Mouse (Mus musculus) yolk sac, embryonic 10.5 days (tissue): ENCODE data around the gene Maff.

Experiments
- DNase-seq: peaks from one replicate; pipeline ENCODE4 v3.0.0-alpha.2; 2017; ENCODE audit warnings: low spot score

The Maff gene

DNA sequence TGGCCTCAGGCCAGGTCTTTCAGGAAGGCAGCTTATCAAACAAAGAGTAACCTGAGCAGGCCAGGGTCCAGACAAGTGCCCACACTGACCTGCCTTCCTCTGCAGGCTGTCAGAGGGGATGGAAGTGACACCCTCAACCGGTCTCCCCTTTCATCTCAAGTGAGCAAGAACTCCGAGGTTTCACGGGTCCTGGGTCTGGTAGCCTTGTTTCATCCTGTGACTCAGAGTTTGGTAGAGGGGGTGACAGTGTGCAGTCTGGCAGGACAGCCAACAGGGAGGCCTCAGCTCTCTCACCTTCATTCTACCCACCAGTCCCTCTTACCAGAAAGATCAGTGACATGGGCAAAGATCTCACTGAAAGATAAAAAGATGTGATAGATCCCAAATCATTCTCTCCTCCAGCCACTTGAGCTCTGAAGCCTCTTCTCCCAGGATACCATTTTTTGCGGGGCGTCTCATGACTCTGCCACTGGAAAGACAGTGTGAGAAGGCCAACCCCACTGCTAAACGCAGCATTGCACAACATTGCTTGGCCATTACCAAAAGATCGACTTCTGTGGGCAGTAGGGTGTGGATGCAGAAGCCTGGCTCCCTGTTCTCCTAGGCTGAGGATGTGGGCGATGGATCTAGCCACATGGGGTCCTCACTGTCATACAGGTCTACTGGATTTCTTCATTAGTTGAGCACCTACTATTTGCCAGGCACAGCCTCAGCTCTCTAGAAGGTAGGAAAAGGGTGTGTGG, at the start of gene Maff:
TSS of gene Maff (plus strand) at position 571 of the 743 bp plus-strand sequence.
- peak; percentile 77 for DNase-seq

- DNase-seq, result no peak
Observed at GRCm38 (mm10) chr15:79298553-79298952, 47.9 kb upstream of the Maff start.

- no peak for DNase-seq
Observed at GRCm38 (mm10) chr15:79299563-79300155, 46.8 kb upstream of the Maff start.

DNA sequence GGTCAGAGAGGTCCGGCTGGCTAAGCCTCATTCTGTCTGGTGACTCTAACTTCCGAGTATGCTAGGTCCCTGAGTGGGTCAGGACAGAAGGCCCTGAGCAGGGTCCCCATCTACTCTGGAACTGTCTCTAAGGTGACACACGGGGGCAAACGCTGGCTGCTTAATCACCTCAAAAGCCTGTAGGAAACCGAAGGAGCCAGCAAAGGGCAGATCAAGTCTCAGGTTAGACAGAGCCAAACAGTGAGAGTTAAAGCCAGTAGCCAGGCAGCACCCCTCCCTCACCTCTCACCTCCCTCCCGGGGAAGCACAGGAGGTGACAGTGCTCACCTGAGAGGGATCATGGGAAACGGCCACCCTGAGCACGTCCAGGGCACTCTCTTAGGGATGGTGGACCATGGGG, 42.7 kb upstream of the Maff start:
- no peak for DNase-seq

DNA sequence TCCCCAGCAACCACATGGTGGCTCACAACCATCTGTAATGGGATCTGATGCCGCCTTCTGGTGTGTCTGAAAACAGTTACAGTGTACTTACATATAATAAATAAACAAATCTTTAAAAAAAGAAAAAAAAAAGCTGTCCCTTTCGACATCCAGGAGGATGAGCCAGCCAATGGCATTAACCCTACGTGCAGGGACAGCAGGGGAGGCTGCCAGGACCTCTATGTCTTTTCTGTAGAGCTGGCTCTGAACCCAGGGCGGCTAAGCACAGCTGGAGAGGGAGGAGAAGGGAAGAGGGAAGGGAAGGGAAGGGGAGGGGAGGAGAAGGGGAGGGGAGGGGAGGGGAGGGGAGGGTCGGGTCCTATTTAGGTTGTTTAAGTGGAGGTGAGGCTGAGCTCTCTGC, 41.6 kb upstream of the Maff start:
- DNase-seq, result no peak

- DNase-seq, result no peak
Observed at GRCm38 (mm10) chr15:79306043-79306637, 40.3 kb upstream of the Maff start.

DNA sequence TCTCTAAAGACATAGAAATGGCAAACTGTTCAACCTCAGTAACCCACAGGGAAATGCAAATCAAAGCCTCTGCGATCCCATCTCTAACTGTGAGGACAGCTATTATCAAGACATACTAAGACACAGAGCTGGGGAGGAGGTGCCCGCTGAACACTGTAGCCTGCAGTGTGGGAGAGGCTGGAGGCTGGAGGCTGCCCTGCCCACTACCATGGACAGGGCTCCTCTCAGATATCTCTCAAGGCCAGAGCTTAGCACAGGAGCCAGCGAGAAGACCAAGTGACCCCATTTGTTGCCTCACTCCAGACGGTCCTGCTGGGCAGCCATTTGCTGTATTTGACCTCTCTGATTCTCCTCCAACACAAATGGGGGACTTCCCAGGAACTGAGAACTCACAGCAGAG, 38.6 kb upstream of the Maff start:
- DNase-seq, result no peak

DNA sequence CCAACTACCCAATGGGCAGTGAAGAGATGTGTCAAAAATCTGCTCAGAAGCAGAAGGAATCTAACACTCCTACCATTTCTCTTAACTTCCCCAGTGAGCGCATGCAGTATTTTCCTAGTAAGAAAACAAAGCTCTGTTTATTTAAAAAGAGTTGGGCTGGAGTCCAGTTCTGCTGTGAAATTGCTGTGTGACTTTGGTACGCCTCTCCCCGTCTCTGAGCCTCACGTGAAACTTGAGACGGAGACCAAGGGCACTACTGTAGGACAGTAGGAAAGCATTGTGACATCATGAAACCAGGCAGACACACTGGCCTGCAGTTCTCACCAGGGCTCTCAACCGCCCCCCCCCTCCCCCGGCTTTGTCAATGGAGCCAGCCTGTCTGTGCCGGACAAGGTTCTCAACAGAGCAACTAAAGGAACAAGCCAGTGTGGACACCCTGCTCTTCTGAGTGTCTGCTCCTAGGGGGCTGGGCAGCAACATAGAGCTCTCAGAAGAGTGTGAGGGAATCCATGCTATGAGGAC, 32.5 kb upstream of the Maff start:
- no peak for DNase-seq

GRCm38 (mm10) chr15:79321733-79322190, 24.7 kb upstream of the Maff start:
- peak; percentile 57 for DNase-seq

DNA sequence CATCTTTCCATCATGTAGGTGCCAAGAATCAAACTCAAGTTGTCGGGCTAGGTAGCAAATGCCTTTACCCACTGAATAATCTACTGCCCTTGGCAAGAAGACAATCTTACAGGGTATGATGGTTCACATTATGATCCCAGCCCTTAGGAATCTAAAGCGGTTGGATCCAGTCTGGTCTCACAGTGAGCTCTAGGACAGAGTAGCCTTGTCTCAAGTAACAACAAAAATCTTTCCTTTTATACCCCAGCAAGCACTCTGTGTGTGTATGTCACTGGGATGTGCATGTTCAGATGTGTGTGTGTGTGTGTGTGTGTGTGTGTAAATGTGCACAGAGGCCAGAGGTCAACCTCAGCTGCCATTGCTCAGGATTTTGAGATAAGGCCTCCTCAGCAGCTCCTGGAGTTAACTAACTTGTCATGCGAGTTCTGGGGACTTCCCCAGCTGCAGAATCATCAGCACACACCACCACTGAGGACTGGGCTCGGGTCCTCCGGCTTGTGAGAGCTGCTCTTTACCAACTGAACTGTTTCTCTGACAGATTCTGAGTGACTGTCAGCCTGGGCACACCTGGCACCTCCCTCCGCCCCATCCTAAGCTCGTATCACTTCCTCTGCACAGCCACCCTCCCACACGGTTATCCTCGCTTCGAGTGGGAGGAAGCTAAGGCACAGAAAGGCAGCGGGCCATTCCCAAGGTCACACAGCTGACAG, 24.0 kb upstream of the Maff start:
- DNase-seq, result peak; percentile 57

DNA sequence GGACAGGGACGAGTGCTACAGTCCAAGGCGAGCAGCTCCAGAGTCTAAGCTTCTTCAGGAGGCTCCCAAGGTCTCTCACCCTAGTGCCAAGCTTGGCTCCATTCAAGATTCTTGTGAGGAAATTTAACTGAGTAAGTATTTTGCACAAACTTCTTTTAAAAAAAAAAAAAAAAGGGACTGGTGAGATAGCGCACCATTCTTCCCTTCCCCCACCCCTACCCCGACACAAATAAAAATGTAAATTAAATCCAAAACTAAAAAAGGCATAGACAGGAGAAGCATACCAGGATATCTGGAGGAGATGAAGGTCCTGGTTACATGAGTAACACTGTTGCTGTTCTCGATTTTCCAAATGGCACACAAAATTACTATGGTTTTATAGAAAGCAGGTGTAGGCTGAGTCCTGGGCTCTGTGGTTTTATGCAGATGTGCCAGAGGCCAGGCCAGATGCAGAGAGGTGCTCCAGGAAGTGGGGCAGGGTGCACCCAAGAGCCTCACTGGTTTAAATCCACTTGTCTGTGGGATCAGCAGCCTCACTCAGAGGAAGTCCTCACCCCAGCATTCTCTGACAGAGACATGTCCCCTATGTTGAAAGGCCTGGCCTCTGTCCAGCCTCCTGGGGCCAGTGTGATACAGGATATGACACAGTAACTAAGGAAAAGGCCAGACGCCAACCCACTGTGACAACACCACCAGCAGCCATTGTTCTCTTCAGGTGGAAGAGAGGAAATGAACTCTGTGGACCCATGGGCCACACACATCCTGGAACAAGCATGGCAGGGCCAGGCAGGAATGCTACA, 23.2 kb upstream of the Maff start:
- DNase-seq, result no peak

- no peak for DNase-seq
Observed at GRCm38 (mm10) chr15:79323791-79324155, 22.6 kb upstream of the Maff start.

DNA sequence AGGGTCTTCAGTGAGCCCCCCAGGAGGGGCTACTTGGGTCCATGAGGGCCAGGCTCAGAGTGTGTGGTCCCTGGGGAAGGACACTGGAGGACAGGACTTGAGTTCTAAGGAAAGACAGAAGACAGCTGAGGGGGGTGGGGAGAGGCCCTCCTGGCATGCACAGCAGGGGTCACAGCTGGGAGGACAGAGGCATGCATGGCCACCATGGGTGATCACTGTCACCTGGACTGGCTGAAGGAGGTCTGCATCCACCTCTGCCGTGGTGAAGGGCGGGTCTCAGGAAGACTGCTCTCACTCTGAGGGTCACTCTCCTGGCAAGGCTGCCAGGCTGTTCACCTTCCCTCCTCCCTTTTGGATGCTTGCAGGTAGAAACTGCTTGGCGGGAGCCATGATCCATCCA, 22.0 kb upstream of the Maff start:
- no peak for DNase-seq

DNA sequence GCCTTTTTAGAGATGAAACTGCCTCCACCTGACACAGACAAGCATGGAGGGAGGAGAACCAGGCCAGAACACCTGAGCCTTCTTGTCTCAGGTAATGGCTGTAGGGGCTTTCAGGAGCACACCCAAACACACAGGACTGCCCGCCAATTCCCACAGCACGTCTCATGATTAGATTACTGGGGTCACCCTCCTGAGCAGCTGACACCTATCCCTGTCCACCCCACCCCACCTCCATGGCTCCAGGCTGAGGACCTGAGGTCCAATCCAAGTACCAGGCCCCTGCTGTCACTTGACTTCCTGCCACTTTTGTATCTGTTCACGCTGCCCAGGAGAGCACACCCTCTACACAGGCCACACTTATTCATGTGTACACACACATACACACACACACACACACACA, 20.7 kb upstream of the Maff start:
- no peak for DNase-seq

DNA sequence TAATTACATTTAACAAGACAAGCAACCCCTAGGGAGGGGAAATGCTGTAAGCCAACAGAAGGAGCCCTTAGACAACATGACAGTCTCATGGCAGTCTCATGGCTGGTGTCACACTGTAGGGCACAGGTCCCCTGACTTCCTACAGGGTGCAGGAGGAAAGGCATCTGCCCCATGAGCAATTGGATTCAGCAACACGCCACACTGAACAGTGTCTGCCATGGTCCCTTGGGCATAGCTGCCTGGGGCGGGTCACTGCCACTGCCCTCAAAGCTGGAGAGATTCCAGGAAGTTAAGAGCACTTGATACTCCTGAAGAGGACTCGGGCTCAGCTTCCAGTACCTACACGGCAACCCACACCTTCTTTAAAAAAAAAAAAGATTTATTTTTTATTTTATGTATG, 20.2 kb upstream of the Maff start:
- no peak for DNase-seq

- peak; percentile 81 for DNase-seq
Observed at GRCm38 (mm10) chr15:79326971-79327961, 19.2 kb upstream of the Maff start.

DNA sequence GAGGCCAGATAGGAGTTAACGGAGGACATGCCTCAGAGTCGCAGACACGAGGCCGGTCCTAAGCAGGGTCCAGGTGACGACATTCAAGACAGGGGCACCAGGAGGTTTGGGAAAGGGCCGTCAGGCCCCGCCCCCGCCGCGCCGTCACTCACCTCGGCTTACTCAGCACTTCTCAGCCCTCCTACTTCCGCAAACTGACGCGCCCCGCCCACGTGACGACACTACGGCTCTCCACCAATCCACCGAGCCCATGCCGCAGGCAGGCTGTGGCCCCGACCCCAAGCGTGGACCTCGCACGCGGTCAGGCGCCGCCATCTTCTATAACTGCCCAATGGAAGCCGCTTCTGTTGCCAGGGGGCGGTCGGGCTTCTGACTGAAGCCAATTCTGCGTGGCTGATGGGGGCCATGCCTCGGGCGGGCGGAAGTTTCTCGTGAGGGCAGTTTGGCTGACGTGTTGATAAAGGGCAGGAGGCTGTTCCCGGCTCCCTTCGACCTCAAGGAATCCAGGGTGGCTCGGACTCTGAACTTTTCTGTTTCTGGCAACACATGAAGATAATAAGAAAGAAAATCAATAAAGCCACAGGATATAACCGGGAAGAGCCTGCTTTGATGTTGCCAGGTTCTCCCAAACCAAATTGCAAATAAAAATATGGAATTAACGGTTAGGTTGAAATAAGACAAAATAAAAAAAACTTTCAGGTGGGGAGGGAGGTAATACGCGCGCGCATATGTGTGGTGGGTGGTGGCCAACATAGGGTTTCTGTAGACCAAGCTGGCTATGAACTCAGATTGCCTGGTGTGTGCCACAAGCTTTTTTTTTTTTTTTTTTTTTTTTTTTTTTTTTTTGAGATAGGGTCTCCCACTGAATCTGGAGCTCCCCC, 18.1 kb upstream of the Maff start, which contains the start of gene Pla2g6:
TSS of gene Pla2g6 (minus strand) at position 333 of the 881 bp plus-strand sequence.
- peak; percentile 100 for DNase-seq

DNA sequence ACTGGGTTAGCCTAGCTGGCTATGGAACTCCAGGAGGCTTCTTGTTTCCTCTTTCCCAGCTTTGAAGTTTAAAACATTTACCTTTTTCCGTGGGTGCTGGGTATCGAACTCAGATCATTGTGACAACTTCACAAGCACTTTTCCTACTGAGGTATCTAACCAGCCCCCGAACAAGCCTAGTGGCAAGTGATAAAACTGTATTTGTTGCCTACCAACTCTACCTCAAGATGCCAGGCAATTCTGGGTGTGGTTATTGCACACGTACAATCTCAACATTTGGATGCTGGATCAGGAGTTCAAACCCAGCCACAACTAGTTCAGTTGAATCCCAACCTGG, 17.5 kb upstream of the Maff start:
- no peak for DNase-seq

DNA sequence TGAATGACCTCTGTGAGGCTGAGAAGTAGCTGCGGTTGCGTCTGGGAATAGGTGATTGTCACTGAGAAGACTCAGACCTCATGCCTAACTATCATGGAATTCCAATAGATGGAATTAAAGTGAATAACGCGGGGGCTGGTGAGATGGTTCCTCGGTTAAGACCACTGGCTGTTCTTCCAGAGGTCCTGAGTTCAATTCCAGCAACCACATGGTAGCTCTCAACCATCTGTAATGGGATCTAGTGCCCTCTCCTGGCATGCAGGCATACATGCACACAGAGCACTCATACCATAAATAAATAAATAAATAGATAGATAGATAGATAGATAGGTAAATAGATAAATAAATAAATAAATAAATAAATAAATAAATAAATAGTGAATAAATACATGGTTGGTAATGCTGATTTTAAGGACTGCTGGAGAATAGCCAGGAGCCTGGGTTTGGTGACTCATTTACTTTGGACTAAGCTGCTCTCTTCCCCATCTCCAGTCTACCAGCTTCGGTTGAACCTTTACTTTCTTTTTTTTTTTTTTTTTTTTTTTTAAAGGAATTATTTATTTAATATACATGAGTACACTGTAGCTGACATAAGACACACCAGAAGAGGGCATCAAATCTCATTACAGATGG, 17.0 kb upstream of the Maff start:
- DNase-seq, result no peak
